Mouse (Mus musculus): Measurements from ENCODE around the gene Ptpn13. TPM values are rescaled to one million over a fixed set of nuclear protein-coding genes. Genes with fewer than 3 reads are reported as not detected.

Ptpn13 gene
- polyA plus RNA-seq (2015; fragmentation: Nextera tagmentation; extraction: Ambion mirVana): 3.6 and 3.9 TPM in 2 replicates

- Histone ChIP-seq H3K27me3 (ENCODE audit: control insufficient read depth, insufficient read depth, low read depth, low read length) (no peaks in the 10 kb centered on the region), H3K27ac (ENCODE audit: low read length) (peak within 1 kb of the TSS; percentile 60), H3K36me3 (ENCODE audit: control insufficient read depth, insufficient read depth, low read length) (no peaks in the 10 kb centered on the region), H3K4me1 (ENCODE audit: control insufficient read depth, insufficient read depth, low read length) (peaks cover 11% of the 10 kb centered on the region), H3K4me2 (ENCODE audit: low read length) (peak within 1 kb of the TSS; percentile 98), H3K9me3 (replicated peaks; ENCODE audit: control insufficient read depth, low read length, poor library complexity, severe bottlenecking) (no peaks in the 10 kb centered on the region), H3K9ac (ENCODE audit: low read depth, low read length) (peak within 1 kb of the TSS; percentile 79), H3K4me3 (ENCODE audit: low read depth, low read length) (peak within 1 kb of the TSS; percentile 75)
- peak; percentile 96 for ATAC-seq
- 0% methylated on average over 44 of the region's 55 CpGs for WGBS
These were observed at the start of gene Ptpn13 for GRCm38 (mm10) chr5:103424678-103425319. TSS of gene Ptpn13 (plus strand) at chr5:103425192.

DNA sequence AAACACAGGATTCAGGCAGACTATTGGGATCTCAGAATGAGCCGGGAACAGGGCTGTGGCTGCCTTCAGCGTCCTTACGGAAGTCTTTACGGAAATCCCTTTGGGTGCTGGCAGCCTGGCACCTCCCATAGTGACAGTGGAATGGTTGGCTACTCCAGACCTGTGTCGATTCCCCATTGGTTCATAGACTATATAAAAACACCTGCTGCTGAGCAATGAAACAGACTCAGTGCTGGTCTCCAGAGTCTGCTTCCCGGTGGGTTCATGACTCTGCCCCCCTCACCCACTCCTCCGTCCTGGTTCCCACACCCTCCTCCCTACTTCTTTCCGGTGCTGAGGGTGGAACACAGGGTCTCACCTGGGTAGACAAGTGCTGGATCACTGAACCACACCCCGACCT lies 49.8 kb upstream of the Ptpn13 start:
- Histone ChIP-seq H3K4me1 (ENCODE audit: control insufficient read depth, insufficient read depth, low read length) (no peaks in the 10 kb centered on the region), H3K9ac (ENCODE audit: low read depth, low read length) (no peak overlapping the region), H3K4me2 (ENCODE audit: low read length) (no peak overlapping the region), H3K9me3 (replicated peaks; ENCODE audit: control insufficient read depth, low read length, poor library complexity, severe bottlenecking) (no peaks in the 10 kb centered on the region), H3K27me3 (ENCODE audit: control insufficient read depth, insufficient read depth, low read depth, low read length) (no peaks in the 10 kb centered on the region), H3K36me3 (ENCODE audit: control insufficient read depth, insufficient read depth, low read length) (no peaks in the 10 kb centered on the region), H3K27ac (ENCODE audit: low read length) (no peak overlapping the region), H3K4me3 (ENCODE audit: low read depth, low read length) (no peak overlapping the region)
- 90% methylated on average over 9 of the region's 9 CpGs for WGBS
- ATAC-seq: no peak

DNA sequence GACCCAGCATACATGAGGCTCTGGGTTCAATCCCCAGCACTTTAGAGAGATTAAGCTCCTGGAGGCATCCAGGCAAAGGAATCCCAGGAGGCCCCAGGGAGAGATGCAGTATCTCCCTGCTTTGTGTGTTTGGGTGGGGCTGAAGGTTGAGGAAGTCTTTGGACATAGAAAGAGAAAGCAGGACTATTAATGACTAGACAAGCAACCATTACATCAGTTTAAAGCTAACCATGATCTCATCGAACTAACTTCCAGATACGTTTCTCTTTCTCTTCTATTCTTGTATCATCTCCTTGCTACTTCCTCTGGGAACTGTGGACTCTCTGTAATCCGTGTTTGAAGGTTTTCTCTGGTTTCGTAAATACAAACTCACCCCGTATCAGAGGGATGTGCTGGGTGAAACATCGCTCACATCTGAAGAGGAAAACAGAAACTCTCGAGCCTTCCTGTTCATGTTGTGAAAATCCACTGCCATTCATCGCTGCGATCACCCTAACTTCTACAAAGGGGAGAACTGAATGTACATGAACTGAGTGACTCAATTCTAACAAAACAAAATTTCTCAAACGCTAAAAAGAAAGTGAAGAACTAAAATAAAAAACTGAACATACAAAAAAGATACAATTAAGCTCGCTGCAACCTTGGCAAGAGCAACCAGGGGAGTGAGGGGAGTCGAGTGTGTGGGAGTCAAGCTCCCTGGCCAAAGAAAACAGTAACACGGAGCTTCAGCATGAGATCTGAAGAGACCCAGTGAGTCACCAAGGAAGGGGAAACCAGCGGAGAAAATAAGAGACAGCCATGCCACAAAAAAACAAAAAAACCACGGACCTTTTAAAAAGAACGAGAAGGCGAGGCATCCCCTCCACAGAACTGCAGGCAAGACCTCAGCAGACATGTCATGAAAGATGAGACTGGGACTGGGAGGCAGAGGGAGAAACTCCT lies 48.4 kb upstream of the Ptpn13 start:
- WGBS: 67% methylated on average over 17 of the region's 17 CpGs
- H3K4me1 ChIP-seq (ENCODE audit: control insufficient read depth, insufficient read depth, low read length): no peaks in the 10 kb centered on the region; the same call in 1 of the 2 replicates
- H3K4me3 ChIP-seq (ENCODE audit: low read depth, low read length): no peak overlapping the region
- no peak overlapping the region for H3K27ac ChIP-seq (ENCODE audit: low read length)
- H3K9me3 ChIP-seq (replicated peaks; ENCODE audit: control insufficient read depth, low read length, poor library complexity, severe bottlenecking): no peaks in the 10 kb centered on the region
- no peak for ATAC-seq
- no peaks in the 10 kb centered on the region for H3K27me3 ChIP-seq (ENCODE audit: control insufficient read depth, insufficient read depth, low read depth, low read length)
- no peak overlapping the region for H3K4me2 ChIP-seq (ENCODE audit: low read length)
- H3K36me3 ChIP-seq (ENCODE audit: control insufficient read depth, insufficient read depth, low read length): no peaks in the 10 kb centered on the region
- H3K9ac ChIP-seq (ENCODE audit: low read depth, low read length): no peak overlapping the region

DNA sequence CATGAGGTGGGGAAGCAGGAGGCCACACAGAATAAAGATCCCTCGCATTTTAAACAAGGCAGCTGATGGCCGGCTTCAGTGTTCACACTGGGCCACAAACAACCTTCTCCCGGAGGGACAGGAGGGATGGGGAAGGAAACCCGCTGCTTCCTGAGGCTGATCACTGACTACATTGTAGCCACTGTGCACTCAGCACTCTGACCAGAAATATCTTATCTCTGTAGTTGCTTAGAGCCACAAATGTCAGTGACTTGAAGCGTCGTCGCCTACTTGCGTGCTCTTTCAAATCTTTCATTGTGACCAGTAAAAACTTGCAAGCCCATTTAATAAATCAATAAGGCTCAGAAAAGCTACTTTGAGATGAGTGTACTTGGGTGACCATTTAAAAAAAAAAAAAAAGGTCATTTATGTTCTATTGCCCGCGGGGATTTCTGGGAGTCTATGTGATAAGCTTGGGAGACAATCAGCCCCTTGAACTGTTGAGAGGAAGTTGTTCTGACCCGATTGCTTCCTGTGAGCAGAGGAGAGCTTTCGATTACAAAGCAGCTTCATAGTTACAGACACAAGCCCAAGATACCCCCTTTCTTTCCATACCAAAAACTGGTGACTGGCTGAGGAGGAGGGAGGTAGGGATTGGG lies 47.4 kb upstream of the Ptpn13 start:
- WGBS: 54% methylated on average over 12 of the region's 12 CpGs
- no peaks in the 10 kb centered on the region for H3K36me3 ChIP-seq (ENCODE audit: control insufficient read depth, insufficient read depth, low read length)
- H3K9me3 ChIP-seq (replicated peaks; ENCODE audit: control insufficient read depth, low read length, poor library complexity, severe bottlenecking): no peaks in the 10 kb centered on the region
- no peak overlapping the region for H3K4me2 ChIP-seq (ENCODE audit: low read length)
- no peak for ATAC-seq
- H3K27ac ChIP-seq (ENCODE audit: low read length): no peak overlapping the region
- no peak overlapping the region for H3K4me3 ChIP-seq (ENCODE audit: low read depth, low read length)
- no peaks in the 10 kb centered on the region for H3K27me3 ChIP-seq (ENCODE audit: control insufficient read depth, insufficient read depth, low read depth, low read length)
- no peak overlapping the region for H3K9ac ChIP-seq (ENCODE audit: low read depth, low read length)
- no peaks in the 10 kb centered on the region; the same call in 1 of the 2 replicates for H3K4me1 ChIP-seq (ENCODE audit: control insufficient read depth, insufficient read depth, low read length)

DNA sequence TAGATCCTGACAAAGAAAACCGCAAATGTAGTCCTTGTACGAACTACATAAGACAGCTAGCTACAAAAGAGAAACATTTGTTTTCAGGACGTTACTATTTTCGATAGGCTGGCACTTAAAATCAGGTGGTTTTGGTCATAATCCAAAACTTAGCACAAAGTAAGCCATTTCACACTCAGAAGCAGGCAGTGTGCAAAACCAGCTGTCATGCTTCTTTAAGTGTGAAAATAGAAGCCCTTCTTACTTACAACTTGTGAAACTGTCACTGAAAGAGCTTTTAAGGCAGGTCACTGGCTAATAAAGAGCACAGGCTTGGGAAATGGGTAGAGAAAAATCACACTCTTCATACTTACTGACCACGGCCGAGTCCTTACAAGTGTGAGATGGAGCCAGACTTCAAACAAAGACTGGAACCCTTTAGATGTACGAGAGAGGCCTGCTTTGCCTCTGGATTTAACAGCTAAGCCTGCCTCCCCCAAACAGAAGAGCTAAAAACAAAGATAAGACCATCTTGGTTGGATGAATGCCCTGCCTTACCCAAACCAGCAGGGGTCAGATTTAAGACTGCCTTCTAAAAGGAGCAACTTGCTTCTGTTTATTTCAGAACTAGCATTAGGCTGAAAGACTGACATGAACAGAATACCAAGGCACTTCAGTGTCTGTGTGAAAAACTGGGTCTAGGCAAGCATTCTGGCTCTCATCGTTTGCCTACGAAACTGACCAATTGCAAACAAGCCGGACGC lies 44.0 kb upstream of the Ptpn13 start:
- Histone ChIP-seq H3K4me2 (ENCODE audit: low read length) (no peak overlapping the region), H3K27ac (ENCODE audit: low read length) (no peak overlapping the region), H3K4me3 (ENCODE audit: low read depth, low read length) (no peak overlapping the region), H3K27me3 (ENCODE audit: control insufficient read depth, insufficient read depth, low read depth, low read length) (no peaks in the 10 kb centered on the region), H3K36me3 (ENCODE audit: control insufficient read depth, insufficient read depth, low read length) (no peaks in the 10 kb centered on the region), H3K4me1 (ENCODE audit: control insufficient read depth, insufficient read depth, low read length) (no peaks in the 10 kb centered on the region; the same call in 1 of the 2 replicates), H3K9me3 (replicated peaks; ENCODE audit: control insufficient read depth, low read length, poor library complexity, severe bottlenecking) (no peaks in the 10 kb centered on the region), H3K9ac (ENCODE audit: low read depth, low read length) (no peak overlapping the region)
- 42% methylated on average over 11 of the region's 11 CpGs for WGBS
- no peak for ATAC-seq

DNA sequence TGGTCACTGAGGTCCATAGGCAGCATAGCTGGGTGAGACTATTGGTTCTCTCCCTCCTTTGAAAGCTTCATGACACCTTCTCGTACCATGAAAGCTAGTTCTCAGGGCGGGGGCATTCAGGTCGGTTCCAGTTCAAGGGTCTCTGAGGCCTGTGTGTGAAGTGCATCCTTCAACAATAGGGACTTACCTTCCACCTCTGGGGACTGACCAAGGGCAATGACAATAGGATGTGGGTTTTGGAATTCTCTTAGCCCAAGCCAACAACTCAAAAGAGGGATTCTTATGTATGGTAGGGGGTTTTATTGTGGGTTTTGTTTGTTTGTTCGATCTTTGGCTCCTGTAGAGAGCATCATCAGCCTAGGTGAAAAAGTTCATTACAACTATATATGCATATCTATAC lies 42.0 kb upstream of the Ptpn13 start:
- ATAC-seq: no peak
- Histone ChIP-seq H3K36me3 (ENCODE audit: control insufficient read depth, insufficient read depth, low read length) (no peaks in the 10 kb centered on the region), H3K27ac (ENCODE audit: low read length) (no peak overlapping the region), H3K4me3 (ENCODE audit: low read depth, low read length) (no peak overlapping the region), H3K9me3 (replicated peaks; ENCODE audit: control insufficient read depth, low read length, poor library complexity, severe bottlenecking) (no peaks in the 10 kb centered on the region), H3K27me3 (ENCODE audit: control insufficient read depth, insufficient read depth, low read depth, low read length) (no peaks in the 10 kb centered on the region), H3K4me2 (ENCODE audit: low read length) (no peak overlapping the region), H3K9ac (ENCODE audit: low read depth, low read length) (no peak overlapping the region), H3K4me1 (ENCODE audit: control insufficient read depth, insufficient read depth, low read length) (no peaks in the 10 kb centered on the region; the same call in 1 of the 2 replicates)
- WGBS: 94% methylated on average over 4 of the region's 4 CpGs

- ATAC-seq: no peak
- no peaks in the 10 kb centered on the region for H3K36me3 ChIP-seq (ENCODE audit: control insufficient read depth, insufficient read depth, low read length)
- H3K27me3 ChIP-seq (ENCODE audit: control insufficient read depth, insufficient read depth, low read depth, low read length): no peaks in the 10 kb centered on the region
- WGBS: 71% methylated on average over 7 of the region's 7 CpGs
- H3K4me3 ChIP-seq (ENCODE audit: low read depth, low read length): no peak overlapping the region
- no peak overlapping the region for H3K9ac ChIP-seq (ENCODE audit: low read depth, low read length)
- H3K4me1 ChIP-seq (ENCODE audit: control insufficient read depth, insufficient read depth, low read length): no peaks in the 10 kb centered on the region; the same call in 1 of the 2 replicates
- H3K4me2 ChIP-seq (ENCODE audit: low read length): no peak overlapping the region
- no peak overlapping the region for H3K27ac ChIP-seq (ENCODE audit: low read length)
- no peaks in the 10 kb centered on the region for H3K9me3 ChIP-seq (replicated peaks; ENCODE audit: control insufficient read depth, low read length, poor library complexity, severe bottlenecking)
These were observed 41.0 kb upstream of the Ptpn13 start for GRCm38 (mm10) chr5:103384021-103384420.

GRCm38 (mm10) chr5:103387540-103388026 lies 37.4 kb upstream of the Ptpn13 start:
- Histone ChIP-seq H3K27ac (ENCODE audit: low read length) (no peak overlapping the region), H3K4me3 (ENCODE audit: low read depth, low read length) (no peak overlapping the region), H3K4me2 (ENCODE audit: low read length) (no peak overlapping the region), H3K9ac (ENCODE audit: low read depth, low read length) (no peak overlapping the region), H3K4me1 (ENCODE audit: control insufficient read depth, insufficient read depth, low read length) (no peaks in the 10 kb centered on the region), H3K36me3 (ENCODE audit: control insufficient read depth, insufficient read depth, low read length) (no peaks in the 10 kb centered on the region), H3K9me3 (replicated peaks; ENCODE audit: control insufficient read depth, low read length, poor library complexity, severe bottlenecking) (no peaks in the 10 kb centered on the region), H3K27me3 (ENCODE audit: control insufficient read depth, insufficient read depth, low read depth, low read length) (no peaks in the 10 kb centered on the region)
- peak; percentile 51; the same call in 1 of the 2 replicates for ATAC-seq
- 61% methylated on average over 8 of the region's 8 CpGs for WGBS

Measured in midbrain, embryonic 16.5 days (tissue).